Mouse (Mus musculus): ENCODE measurements around the gene Tmtc2.

Gene Tmtc2

DNA sequence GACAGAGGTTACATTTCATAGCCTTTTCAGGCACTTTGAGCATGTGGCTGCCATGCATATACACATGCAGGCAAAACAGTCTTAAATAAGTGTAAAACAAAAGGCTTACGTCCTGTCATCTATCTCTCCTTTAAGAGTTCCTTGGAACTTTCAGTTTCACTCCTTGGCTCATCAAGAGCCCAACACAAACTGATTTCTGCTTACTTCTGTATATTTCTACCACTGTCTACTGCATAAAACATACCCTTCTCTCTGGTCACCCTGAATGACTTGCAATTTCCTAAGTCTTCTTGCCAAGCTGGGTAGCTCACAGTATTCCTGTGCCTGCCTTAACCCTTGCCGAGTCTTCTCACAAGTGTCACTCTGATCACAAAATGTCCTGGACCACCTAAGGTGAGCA is 26.2 kb downstream of the Tmtc2 start:
- DNase-seq (ENCODE audit: low read depth, low spot score) = no peak

GRCm38 (mm10) chr10:105544004-105545003 is 29.9 kb downstream of the Tmtc2 start:
- no peak for DNase-seq (ENCODE audit: low read depth, low spot score)

DNA sequence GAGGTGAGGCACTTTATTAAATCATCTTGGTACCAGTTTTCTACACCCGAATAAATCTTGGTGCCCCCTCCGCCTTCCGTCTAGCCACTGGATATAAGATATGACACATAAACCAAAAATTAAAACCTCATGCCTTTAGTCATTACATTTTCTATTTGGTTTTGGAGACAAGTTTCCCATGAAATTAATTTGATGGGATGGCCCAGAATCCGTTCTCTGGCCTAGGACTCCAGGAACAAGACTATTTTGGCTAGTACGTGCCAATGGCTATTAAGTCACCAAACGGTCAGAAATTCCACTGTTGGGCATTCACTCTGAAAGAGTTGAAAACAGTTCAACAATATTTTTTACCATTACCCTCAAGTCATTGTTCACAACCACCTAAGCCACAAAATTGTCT is 32.2 kb downstream of the Tmtc2 start:
- no peak for DNase-seq (ENCODE audit: low read depth, low spot score)

DNA sequence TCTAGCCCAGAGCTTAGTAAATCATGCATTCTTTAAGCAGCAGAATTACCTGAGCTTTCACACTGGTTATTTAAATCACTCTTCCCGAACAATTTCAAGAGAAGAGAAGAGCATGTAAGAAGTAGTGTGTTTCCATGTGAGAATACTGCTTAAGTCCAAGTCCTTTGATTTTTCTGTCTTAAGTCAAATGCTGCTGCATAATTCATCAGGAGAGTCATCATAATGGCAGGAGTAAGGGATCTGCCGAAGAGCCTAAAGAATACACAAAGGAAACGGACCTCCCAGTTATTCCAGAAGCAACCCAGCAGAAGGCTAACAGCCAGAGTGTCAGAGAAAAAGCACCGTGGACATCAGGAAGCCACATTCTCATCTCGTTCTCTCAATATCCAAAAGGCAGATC is 34.6 kb downstream of the Tmtc2 start:
- DNase-seq (ENCODE audit: low read depth, low spot score) = no peak

GRCm38 (mm10) chr10:105536910-105537309 is 37.3 kb downstream of the Tmtc2 start:
- DNase-seq (ENCODE audit: low read depth, low spot score) = no peak

DNA sequence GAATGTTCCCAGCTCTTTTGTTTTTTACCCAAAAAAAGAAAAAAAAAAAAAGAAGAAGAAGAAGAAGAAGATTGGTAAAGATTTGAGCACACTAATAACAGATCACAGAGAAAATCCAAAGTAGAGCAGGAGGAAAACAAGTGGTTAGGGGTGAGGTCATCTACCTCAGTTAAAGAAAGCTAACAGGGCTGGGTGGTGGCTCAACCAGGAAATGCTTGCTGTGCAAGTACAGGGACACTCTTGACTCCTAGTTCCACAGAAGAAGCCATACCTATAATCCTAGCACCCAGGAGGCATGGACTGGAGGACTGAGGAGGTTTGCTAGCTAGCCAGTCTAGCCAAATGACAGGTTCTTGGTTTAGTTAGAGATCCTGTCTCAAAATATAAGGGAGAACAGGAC is 38.4 kb downstream of the Tmtc2 start:
- no peak for DNase-seq (ENCODE audit: low read depth, low spot score)

GRCm38 (mm10) chr10:105532747-105533146 is 41.5 kb downstream of the Tmtc2 start:
- no peak for DNase-seq (ENCODE audit: low read depth, low spot score)

GRCm38 (mm10) chr10:105532019-105532525 is 42.2 kb downstream of the Tmtc2 start:
- DNase-seq (ENCODE audit: low read depth, low spot score) = no peak

- DNase-seq (ENCODE audit: low read depth, low spot score) = no peak
These were observed 43.0 kb downstream of the Tmtc2 start for GRCm38 (mm10) chr10:105531080-105531894.

- DNase-seq (ENCODE audit: low read depth, low spot score) = no peak
These were observed 50.7 kb downstream of the Tmtc2 start for GRCm38 (mm10) chr10:105523405-105524088.

DNA sequence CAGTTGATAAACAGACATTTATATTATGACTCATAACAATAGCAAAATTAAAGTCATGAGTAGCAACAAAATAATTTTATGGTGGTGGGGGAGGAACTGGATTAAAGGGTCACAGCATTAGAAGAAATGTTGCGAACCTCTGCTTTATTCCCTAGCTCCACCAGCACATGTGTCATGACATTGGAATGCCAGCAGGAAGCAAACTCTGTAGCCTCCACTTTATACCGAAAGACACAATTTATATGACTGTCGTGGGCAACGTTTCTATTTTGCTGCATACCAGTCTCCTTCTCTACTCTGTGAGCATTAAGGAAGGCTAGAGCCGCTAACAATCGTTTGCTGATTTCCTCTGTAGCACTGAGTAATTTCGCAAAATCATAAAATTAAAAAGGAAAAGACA is 51.8 kb downstream of the Tmtc2 start:
- DNase-seq (ENCODE audit: low read depth, low spot score) = no peak

DNA sequence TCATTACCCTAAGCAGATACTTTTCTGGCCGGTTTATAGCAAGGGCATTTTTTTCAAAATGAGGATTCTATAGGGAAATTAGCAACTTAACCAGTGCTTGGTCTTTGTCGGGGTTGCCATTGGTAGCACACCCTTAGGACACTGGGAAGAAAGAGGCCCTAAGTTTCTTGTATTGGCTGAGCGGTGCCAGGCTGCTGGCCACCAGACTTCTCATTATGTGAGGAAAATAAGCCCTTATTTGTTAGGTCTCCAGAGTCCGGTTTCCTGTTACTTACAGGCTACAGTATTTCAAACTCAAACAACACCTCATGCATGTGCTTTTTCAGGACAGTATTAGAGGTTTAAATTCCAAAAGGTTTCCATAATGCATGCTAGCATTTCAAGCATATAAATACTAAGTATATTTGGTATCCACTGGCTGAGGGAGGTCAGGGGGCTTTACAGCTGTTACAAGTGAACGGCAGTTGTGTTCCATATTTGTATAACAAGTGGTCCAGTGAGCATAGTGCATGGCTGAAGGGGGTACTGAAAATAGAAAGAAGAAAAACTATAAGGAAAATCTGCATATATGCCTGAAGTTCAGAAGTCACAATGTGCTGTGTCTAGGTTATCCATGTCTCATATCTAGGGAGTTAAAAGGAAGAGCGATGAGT is 55.0 kb downstream of the Tmtc2 start:
- no peak for DNase-seq (ENCODE audit: low read depth, low spot score)

GRCm38 (mm10) chr10:105518144-105518543 is 56.1 kb downstream of the Tmtc2 start:
- no peak for DNase-seq (ENCODE audit: low read depth, low spot score)

GRCm38 (mm10) chr10:105513777-105514322 is 60.4 kb downstream of the Tmtc2 start:
- DNase-seq (ENCODE audit: low read depth, low spot score) = no peak

DNA sequence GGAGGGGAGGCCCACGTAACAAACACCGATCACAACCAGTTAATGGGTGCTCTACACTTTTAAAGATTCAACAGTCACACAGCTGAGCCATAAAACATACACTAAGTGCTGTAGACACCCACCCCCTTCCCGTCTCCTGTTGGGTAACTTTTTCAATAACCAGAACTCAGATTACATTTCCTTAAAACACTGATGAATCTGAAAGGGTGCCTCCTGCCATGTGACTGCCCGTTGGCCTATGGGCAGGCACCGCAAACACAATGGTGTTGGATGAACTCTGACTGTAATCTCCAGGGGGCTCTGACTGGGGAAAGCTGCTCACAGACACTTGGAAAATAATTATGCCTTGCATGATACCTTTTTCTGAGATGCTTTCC is 64.4 kb downstream of the Tmtc2 start:
- no peak for DNase-seq (ENCODE audit: low read depth, low spot score)

GRCm38 (mm10) chr10:105509146-105509895 is 64.9 kb downstream of the Tmtc2 start:
- DNase-seq (ENCODE audit: low read depth, low spot score) = no peak

DNA sequence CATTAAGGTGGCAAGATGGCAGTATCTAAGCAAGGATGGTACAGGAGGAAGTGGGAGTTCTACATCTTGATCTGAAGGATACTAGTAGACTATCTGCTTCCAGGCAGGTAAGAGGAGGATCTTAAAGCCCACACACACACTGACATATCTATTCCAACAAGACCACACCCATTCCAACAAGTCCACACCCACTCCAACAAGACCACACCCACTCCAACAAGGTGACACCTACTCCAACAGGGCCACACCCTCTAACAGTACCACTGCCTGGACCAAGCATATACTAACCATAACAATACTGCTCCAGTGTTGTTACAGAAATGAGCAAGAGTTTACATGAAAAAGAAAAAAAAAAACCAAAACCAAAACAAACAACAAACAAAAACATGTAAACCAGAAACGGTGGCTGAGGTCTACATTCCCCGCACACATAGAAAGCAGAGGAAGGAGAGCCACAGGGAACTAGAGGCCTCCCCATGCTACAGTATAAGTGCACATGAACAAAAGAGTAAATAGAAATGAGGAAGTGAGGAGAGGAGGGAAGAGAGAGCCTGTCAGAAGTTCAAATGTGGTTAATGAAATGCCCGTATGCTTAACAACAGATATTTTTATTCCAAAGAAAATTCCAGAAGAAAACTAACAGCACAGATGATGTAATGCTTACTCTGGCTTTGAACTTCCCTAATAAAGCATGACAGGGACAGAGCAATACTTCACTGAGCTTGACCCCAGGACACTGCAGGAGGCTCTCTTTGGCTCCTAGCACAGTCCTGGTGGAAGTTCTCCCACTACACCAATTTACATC is 66.1 kb downstream of the Tmtc2 start:
- peak; percentile 5 for DNase-seq (ENCODE audit: low read depth, low spot score)

GRCm38 (mm10) chr10:105506046-105506445 is 68.2 kb downstream of the Tmtc2 start:
- no peak for DNase-seq (ENCODE audit: low read depth, low spot score)

DNA sequence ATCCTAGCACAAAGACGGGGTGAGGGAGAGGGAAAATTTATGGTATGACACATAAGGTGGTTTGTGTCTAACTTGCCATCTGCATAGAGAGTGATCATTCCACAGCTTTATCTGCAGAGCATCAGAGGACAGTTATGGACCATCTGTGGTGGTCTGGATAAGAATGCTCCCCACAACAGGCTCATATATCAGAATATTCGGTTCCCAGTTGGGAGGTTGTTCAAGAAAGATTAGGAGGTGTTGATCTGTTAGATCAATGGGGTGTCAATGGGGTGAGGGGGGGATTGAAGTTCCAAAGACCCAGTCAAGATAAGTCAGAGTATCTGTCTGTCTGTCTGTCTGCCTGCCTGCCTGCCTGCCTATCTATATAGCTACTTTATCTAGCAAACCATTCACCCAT is 69.8 kb downstream of the Tmtc2 start:
- no peak for DNase-seq (ENCODE audit: low read depth, low spot score)

Measured in c-Kit-negative CD71-positive TER-119-positive erythroid progenitor cells, embryonic 14.5 days (primary cell).